ENCODE assay signal across 12 mouse cellular contexts in the genomic region with DNA sequence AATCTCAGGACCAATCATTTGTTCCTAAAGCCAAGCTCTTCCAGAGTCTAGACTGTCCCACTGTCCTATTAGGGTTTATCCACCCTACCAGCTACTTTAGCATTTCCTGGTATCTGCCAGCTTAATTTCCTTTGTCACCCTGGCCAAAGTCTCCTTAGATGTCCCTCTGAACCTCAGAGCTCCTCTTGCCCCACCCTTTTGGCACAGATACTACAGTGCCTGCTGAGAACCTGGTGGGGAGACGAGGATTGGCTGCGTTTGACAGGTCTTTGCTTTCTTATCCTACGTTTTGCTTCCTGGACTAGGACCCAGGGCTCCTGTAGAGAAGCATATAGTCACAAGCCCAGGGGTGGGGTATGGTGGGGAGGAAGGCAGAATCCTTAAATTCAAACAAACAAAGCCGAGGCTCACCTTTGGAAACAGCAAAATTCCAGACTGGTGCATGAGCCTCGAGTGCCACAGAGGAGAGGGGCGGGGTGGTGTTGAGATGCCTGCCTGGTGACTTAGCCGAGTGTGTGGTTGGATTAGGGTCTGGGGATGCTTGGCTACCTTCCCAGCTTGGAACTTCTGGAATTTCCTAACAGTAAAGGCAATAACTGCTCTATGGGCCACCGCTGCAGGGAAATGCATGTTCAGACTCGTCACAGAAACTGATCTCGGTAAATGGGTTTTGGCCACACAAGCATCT. TPM values are rescaled to one million over a fixed set of nuclear protein-coding genes. Genes with fewer than 3 reads are reported as not detected.
DNase-seq lines count a peak whose midpoint lies in the region; ATAC-seq and TF ChIP-seq lines count a peak whose summit lies in the region.
"Had no signal": no experiment of that assay in that cellular context is flagged by ENCODE, and none has a peak within 500 bp of the region (broad histone marks: within the 10 kb centered on the region; RNA-seq: fewer than 3 reads in every experiment).

No protein-coding gene starts in this region.

- no peak overlapping the region for H3K27ac ChIP-seq in kidney, embryonic 16.5 days (ENCODE audit: low read length)
- H3K27ac ChIP-seq: kidney, postnatal 0 days; liver, embryonic 13.5 days had no signal

- ATAC-seq in Patski = peak; percentile 65
- no peak for ATAC-seq in kidney, embryonic 16.5 days (ENCODE audit: low FRiP score, low TSS enrichment)

- in situ Hi-C loops in Patski (cut with MboI; ENCODE audit: low pct_unique_long_range_greater_than_20kb) = no loop called here

- POLR2A ChIA-PET in Patski (lab: Charles Lee) = interaction anchor here (1.3 to 2.0 kb wide), 2 partner anchors 22 to 25 kb away, joined by 3 to 4 read pairs; no protein-coding TSS in a partner anchor

- CTCF ChIA-PET in Patski (lab: Charles Lee) = interaction anchor here (1.3 to 7.3 kb wide), 8 partner anchors 11 to 110 kb away, joined by 3 to 75 read pairs (median 5); a partner anchor contains a TSS

- H3K9me3 ChIP-seq in kidney, embryonic 16.5 days (ENCODE audit: low read length) = no peaks in the 10 kb centered on the region
- H3K9me3 ChIP-seq: liver, embryonic 13.5 days had no signal

- peaks cover 20% of the 10 kb centered on the region for H3K4me1 ChIP-seq in kidney, embryonic 16.5 days (ENCODE audit: insufficient read depth, low read length)

- DNase-seq in 3T3-L1 (ENCODE audit: low read depth, low spot score) (peak; percentile 86), Patski (ENCODE audit: low read depth, low spot score) (peak; percentile 86)
- DNase-seq in lung, postnatal 10 days = peak; percentile 70
- DNase-seq in gastrocnemius, adult 8-10 months (ENCODE audit: low spot score in 2 of 2) = no peak
- DNase-seq in thymus, postnatal 10 days (ENCODE audit: low spot score in 2 of 2) = no peak
- no peak for DNase-seq in heart, postnatal 36 days
- DNase-seq: adrenal gland, postnatal 10 days; cerebellum, adult 9-10 months; liver, embryonic 13.5 days; retina, postnatal 1 day had no signal

- intact Hi-C loops in heart, postnatal 36 days (cut with DNase I) = loop anchor here (2.0 kb wide), 1 partner anchor 145 kb away; no protein-coding TSS in a partner anchor

- 0 out of 2 replicates have a peak, but pooled peaks cover under 1% of the 10 kb centered on the region for H3K36me3 ChIP-seq in kidney, embryonic 16.5 days (ENCODE audit: insufficient read depth, low read length)
- H3K36me3 ChIP-seq: liver, embryonic 13.5 days had no signal

- 53% methylated on average over 10 of the region's 10 CpGs for WGBS in kidney, embryonic 16.5 days

- no peak for TF ChIP-seq CTCF in Patski (IDR thresholded peaks at IDR 0.05)

- H3K4me3 ChIP-seq in kidney, embryonic 16.5 days (ENCODE audit: low read length) = no peak overlapping the region
- H3K4me3 ChIP-seq: liver, embryonic 13.5 days had no signal

- H3K9ac ChIP-seq in kidney, embryonic 16.5 days (replicated peaks; ENCODE audit: low read length) = 0 out of 2 replicates have a peak overlapping the region, but pooled peaks have one; percentile 25

- H3K4me2 ChIP-seq in kidney, embryonic 16.5 days (replicated peaks; ENCODE audit: low read depth, low read length) = no peak overlapping the region

- H3K27me3 ChIP-seq in Patski = no peaks in the 10 kb centered on the region
- no peaks in the 10 kb centered on the region for H3K27me3 ChIP-seq in kidney, embryonic 16.5 days (ENCODE audit: insufficient read depth, low read length)
- H3K27me3 ChIP-seq: liver, embryonic 13.5 days had no signal

RNA-seq across cellular contexts. Expression of a gene that starts 11.7 kb away (rescaled TPM):
- 175 TPM for polyA plus RNA-seq in Patski (2021)
- polyA plus RNA-seq in kidney, embryonic 16.5 days (2015; fragmentation: Nextera tagmentation; extraction: Ambion mirVana) = 103 and 119 TPM in 2 replicates
- total RNA-seq in gastrocnemius, adult 8-10 months (2022) = 10 to 100 TPM; 13.5 to 19.0 (median 16.6) TPM
- total RNA-seq in heart, postnatal 36 days (2021) = 10 to 100 TPM; 42.2 to 51.1 TPM

RNA-seq across cellular contexts. Expression of a gene that starts 18.4 kb away (rescaled TPM):
- polyA plus RNA-seq in Patski (2021) = 410 TPM
- polyA plus RNA-seq in kidney, embryonic 16.5 days (2015; fragmentation: Nextera tagmentation; extraction: Ambion mirVana) = 269 and 323 TPM in 2 replicates
- total RNA-seq in gastrocnemius, adult 8-10 months (2022) = 10 to 100 TPM; 41.5 to 44.9 (median 43.1) TPM
- 10 to 100 TPM; 70.7 to 73.8 TPM for total RNA-seq in heart, postnatal 36 days (2021)

RNA-seq across cellular contexts. Expression of a gene that starts 40.5 kb away (rescaled TPM):
- 143 TPM for polyA plus RNA-seq in Patski (2021)
- polyA plus RNA-seq in kidney, embryonic 16.5 days (2015; fragmentation: Nextera tagmentation; extraction: Ambion mirVana) = 52.7 and 57.8 TPM in 2 replicates
- total RNA-seq in gastrocnemius, adult 8-10 months (2022) = 100 to 1,000 TPM in 1 of 4 experiments, 10 to 100 TPM in 3; 91.9 to 112 (median 94.6) TPM
- total RNA-seq in heart, postnatal 36 days (2021) = 10 to 100 TPM; 65.0 to 75.6 TPM

RNA-seq across cellular contexts. Expression of a gene that starts 41.2 kb away (rescaled TPM):
- polyA plus RNA-seq in Patski (2021) = 264 TPM
- 189 and 207 TPM in 2 replicates for polyA plus RNA-seq in kidney, embryonic 16.5 days (2015; fragmentation: Nextera tagmentation; extraction: Ambion mirVana)
- total RNA-seq in gastrocnemius, adult 8-10 months (2022) = 10 to 100 TPM; 83.0 to 95.4 (median 86.1) TPM
- 10 to 100 TPM; 94.6 to 99.1 TPM for total RNA-seq in heart, postnatal 36 days (2021)

RNA-seq across cellular contexts. Expression of a gene that starts 45.9 kb away (rescaled TPM):
- polyA plus RNA-seq in Patski (2021) = 0.41 TPM
- polyA plus RNA-seq in kidney, embryonic 16.5 days (2015; fragmentation: Nextera tagmentation; extraction: Ambion mirVana) = 17.3 and 23.9 TPM in 2 replicates
- total RNA-seq in gastrocnemius, adult 8-10 months (2022) = not detected
- not detected for total RNA-seq in heart, postnatal 36 days (2021)
- total RNA-seq: adrenal gland, postnatal 10 days had no signal

Comparison
In these comparisons a context has a peak if more than half of its experiments do, and no peak if none do; other contexts are left out.
1. DNase-seq: peak in 3T3-L1 (single experiment), Patski (single experiment) and lung, postnatal 10 days (single experiment); none in gastrocnemius, adult 8-10 months (0 of 2), thymus, postnatal 10 days (0 of 2) and heart, postnatal 36 days (0 of 2).